Mouse (Mus musculus) neutrophil, adult 65 days (primary cell): ENCODE measurements around the gene Rlf. TPM values are rescaled to one million over a fixed set of nuclear protein-coding genes. Genes with fewer than 3 reads are reported as not detected.

Experiments used
- total RNA-seq: library from RNA; stranded (reverse); gene quantifications from 2 replicates; pipeline ENCODE4 v1.2.4, GENCODE M21; 2023

Gene Rlf
- total RNA-seq: 100 and 142 TPM in 2 replicates

GRCm38 (mm10) chr4:121214793-121215304 lies at the start of gene Rlf:
Gene Rlf (minus strand): TSS chr4:121215084.

GRCm38 (mm10) chr4:121109126-121109525 lies 105.8 kb downstream of the Rlf start, which contains the start of gene Tmco2:
Gene Tmco2 (minus strand): TSS chr4:121109226.

GRCm38 (mm10) chr4:121097650-121098378 lies 117.1 kb downstream of the Rlf start, which contains the start of gene Zmpste24:
Gene Zmpste24 (minus strand): TSS chr4:121098241.

Other genes with a start within 250 kb of the Rlf start
- gene Smap2, start 197.8 kb downstream of the Rlf start, total RNA-seq: 206 and 219 TPM in 2 replicates
- gene Col9a2, start 175.7 kb downstream of the Rlf start, total RNA-seq: not detected in 2 replicates
- 115 and 127 TPM in 2 replicates for gene Zmpste24, start 116.8 kb downstream of the Rlf start, total RNA-seq
- gene Tmco2, start 105.9 kb downstream of the Rlf start, total RNA-seq: not detected in 2 replicates
- gene Gm12888, start 109.8 kb upstream of the Rlf start, total RNA-seq: not detected in 2 replicates
- not detected in 2 replicates for gene Gm12886, start 208.0 kb upstream of the Rlf start, total RNA-seq